Mouse (Mus musculus): ENCODE measurements around the gene Arhgef28. TPM values are rescaled to one million over a fixed set of nuclear protein-coding genes. Genes with fewer than 3 reads are reported as not detected.

Gene Arhgef28
- total RNA-seq, 2 experiments from 2014 or later: 0.88 to 4.4 TPM

GRCm38 (mm10) chr13:97988796-97989195 lies 217.4 kb downstream of the Arhgef28 start:
- ATAC-seq (replicated peaks; ENCODE audit: poor library complexity, severe bottlenecking): no peak

GRCm38 (mm10) chr13:97986691-97987090 lies 219.5 kb downstream of the Arhgef28 start:
- no peak for ATAC-seq (replicated peaks; ENCODE audit: poor library complexity, severe bottlenecking)

GRCm38 (mm10) chr13:97977104-97977503 lies 229.1 kb downstream of the Arhgef28 start:
- peak; percentile 72 for ATAC-seq (replicated peaks; ENCODE audit: poor library complexity, severe bottlenecking)

- ATAC-seq (replicated peaks; ENCODE audit: poor library complexity, severe bottlenecking): 0 out of 2 replicates have a peak, but pooled peaks have one; percentile 10
Observed at GRCm38 (mm10) chr13:97976642-97977041, 229.6 kb downstream of the Arhgef28 start.

- peak; percentile 51 for ATAC-seq (replicated peaks; ENCODE audit: poor library complexity, severe bottlenecking)
Observed at GRCm38 (mm10) chr13:97974532-97975194, 231.6 kb downstream of the Arhgef28 start.

GRCm38 (mm10) chr13:97973915-97974314 lies 232.3 kb downstream of the Arhgef28 start:
- ATAC-seq (replicated peaks; ENCODE audit: poor library complexity, severe bottlenecking): no peak

GRCm38 (mm10) chr13:97966077-97966476 lies 240.2 kb downstream of the Arhgef28 start:
- ATAC-seq (replicated peaks; ENCODE audit: poor library complexity, severe bottlenecking): no peak

- ATAC-seq (replicated peaks; ENCODE audit: poor library complexity, severe bottlenecking): no peak
Observed at GRCm38 (mm10) chr13:97964892-97965424, 241.3 kb downstream of the Arhgef28 start.

GRCm38 (mm10) chr13:97960142-97960541 lies 246.1 kb downstream of the Arhgef28 start:
- ATAC-seq (replicated peaks; ENCODE audit: poor library complexity, severe bottlenecking): no peak

GRCm38 (mm10) chr13:97959394-97959888 lies 246.8 kb downstream of the Arhgef28 start:
- ATAC-seq (replicated peaks; ENCODE audit: poor library complexity, severe bottlenecking): peak; percentile 97

- ATAC-seq (replicated peaks; ENCODE audit: poor library complexity, severe bottlenecking): no peak
Observed at GRCm38 (mm10) chr13:97955759-97956158, 250.5 kb downstream of the Arhgef28 start.

- ATAC-seq (replicated peaks; ENCODE audit: poor library complexity, severe bottlenecking): no peak
Observed at GRCm38 (mm10) chr13:97954956-97955496, 251.2 kb downstream of the Arhgef28 start.

- no peak for ATAC-seq (replicated peaks; ENCODE audit: poor library complexity, severe bottlenecking)
Observed at GRCm38 (mm10) chr13:97954051-97954450, 252.2 kb downstream of the Arhgef28 start.

GRCm38 (mm10) chr13:97953526-97953925 lies 252.7 kb downstream of the Arhgef28 start:
- no peak for ATAC-seq (replicated peaks; ENCODE audit: poor library complexity, severe bottlenecking)

- no peak for ATAC-seq (replicated peaks; ENCODE audit: poor library complexity, severe bottlenecking)
Observed at GRCm38 (mm10) chr13:97948856-97949255, 257.4 kb downstream of the Arhgef28 start.

GRCm38 (mm10) chr13:97947598-97947997 lies 258.6 kb downstream of the Arhgef28 start:
- peak; percentile 33; the same call in 1 of the 2 replicates for ATAC-seq (replicated peaks; ENCODE audit: poor library complexity, severe bottlenecking)

GRCm38 (mm10) chr13:97946422-97946821 lies 259.8 kb downstream of the Arhgef28 start:
- ATAC-seq (replicated peaks; ENCODE audit: poor library complexity, severe bottlenecking): no peak

- ATAC-seq (replicated peaks; ENCODE audit: poor library complexity, severe bottlenecking): peak; percentile 58
Observed at GRCm38 (mm10) chr13:97941909-97942680, 264.1 kb downstream of the Arhgef28 start.

GRCm38 (mm10) chr13:97941099-97941498 lies 265.1 kb downstream of the Arhgef28 start:
- ATAC-seq (replicated peaks; ENCODE audit: poor library complexity, severe bottlenecking): peak; percentile 71

- no peak for ATAC-seq (replicated peaks; ENCODE audit: poor library complexity, severe bottlenecking)
Observed at GRCm38 (mm10) chr13:97939433-97940160, 266.6 kb downstream of the Arhgef28 start.
